Mouse (Mus musculus): ENCODE results near the gene Ripor3.

Ripor3 gene

GRCm38 (mm10) chr2:167951301-167952211 is 58.9 kb downstream of the Ripor3 start:
- DNase-seq: no peak

DNA sequence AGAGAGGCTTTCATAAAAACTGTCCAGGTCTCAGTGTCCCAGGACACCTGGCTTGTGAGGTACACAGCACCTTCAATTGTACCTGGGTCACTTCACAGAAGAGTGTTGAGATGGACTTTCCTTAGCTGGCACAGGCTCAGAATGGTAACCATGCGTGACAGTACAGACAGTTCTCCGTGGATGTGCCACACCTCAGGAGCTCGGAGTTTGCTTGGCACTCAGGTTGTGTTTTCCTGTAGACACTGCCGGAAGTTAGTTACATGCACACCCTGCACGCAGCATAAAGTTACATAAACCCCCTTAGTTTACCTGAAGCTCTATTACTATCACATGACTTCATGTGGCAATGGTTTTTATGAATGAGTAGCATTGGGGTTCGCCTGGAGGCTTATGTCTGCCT is 59.7 kb downstream of the Ripor3 start:
- no peak for DNase-seq

DNA sequence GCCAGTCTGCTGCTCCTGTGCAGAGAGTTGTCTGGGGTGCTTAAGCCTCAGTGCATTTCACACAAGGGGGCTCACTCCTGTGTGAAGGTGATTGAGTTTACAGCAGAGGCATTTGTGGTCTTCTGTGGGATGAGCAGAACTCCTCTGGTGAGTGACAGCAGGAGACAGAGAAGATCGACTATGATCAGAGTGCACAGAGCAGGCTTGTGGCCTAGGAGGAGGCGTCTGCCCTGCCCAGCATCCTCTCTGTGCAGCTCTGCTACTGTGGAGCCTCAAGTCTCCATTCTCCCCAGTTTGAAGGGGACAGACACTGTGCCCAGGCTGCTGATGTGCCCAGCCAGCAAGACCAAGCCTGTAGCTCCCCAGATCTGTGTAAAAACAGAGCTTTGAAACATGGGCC is 60.6 kb downstream of the Ripor3 start:
- DNase-seq: no peak

DNA sequence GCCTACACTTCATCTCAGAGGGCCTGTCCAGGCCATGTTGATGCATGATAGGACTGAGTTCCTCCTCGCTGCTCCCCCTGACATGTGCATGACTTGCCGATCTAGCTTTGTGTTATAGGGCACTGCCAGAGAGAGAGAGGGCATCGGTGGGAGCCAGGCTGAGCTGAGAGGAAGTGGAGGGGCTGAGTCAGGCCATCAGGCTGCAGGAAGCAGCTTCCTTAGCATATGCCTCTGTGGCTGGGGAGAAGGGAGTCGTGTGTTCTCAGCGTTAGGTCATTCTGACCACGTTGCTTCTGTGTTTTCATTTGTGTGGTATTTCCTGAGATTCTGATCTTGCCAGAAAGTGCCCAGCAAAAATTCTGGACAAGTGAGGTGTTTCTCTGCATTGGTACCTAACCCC is 61.2 kb downstream of the Ripor3 start:
- DNase-seq: peak; percentile 55

- no peak for DNase-seq
Observed at GRCm38 (mm10) chr2:167948557-167948956, 61.9 kb downstream of the Ripor3 start.

GRCm38 (mm10) chr2:167948047-167948446 is 62.4 kb downstream of the Ripor3 start:
- DNase-seq: peak; percentile 57

GRCm38 (mm10) chr2:167947251-167947650 is 63.2 kb downstream of the Ripor3 start:
- DNase-seq: no peak

DNA sequence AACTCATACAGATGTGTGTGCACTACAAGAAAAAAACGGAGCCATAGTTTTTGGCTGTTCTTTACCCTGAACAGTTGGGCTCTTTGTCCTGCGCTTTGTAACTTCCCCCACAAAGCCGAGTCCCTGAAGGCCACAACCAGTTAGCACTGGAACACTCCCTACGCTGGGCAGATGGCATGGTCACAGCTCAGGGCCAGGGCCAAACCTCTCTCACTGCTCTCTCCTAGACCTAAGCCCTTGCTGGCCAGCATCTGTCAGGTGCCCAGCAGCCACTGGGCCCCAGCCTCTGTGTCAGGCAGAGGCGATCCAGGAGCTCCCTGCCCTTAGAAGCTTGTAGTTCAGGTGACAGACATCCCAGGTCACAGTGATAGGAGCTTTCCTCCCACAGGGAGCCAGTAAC is 65.0 kb downstream of the Ripor3 start:
- no peak for DNase-seq

- DNase-seq: no peak
Observed at GRCm38 (mm10) chr2:167944193-167944592, 66.2 kb downstream of the Ripor3 start.

DNA sequence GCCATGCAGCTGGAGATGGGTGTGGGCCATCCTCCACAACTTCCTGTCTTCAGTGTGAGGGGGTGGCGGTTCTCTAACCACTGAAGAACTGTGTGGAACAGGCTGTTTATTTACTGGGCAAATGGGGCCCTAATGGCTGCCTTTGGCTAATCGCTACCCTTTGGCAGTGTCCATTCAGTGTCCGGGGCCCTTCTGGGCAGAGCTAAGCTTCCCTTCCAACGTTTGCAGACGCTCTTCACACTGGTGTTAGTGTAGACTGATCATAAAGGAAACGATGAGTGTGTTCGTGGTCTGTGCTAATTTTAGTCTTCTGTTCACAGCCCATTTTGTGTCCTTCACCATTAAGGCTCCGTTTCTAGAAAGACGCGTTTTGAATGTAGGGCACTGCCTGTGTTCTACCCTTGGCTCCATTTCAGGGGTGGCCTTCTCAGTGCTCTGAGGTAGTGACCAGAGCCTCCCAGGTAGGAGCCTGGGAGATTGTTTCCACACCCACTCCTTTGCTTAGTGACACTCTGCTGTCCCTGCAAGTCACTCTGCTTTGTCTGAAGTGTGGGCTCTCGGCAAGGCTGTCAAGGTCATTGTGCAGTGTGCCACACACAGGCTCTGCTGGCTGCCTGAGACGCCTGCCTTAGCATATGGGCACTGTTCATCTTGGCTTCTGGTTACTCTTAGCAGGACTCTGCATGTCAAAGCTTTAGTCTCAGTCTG is 67.3 kb downstream of the Ripor3 start:
- peak; percentile 76 for DNase-seq

GRCm38 (mm10) chr2:167942199-167942925 is 68.1 kb downstream of the Ripor3 start:
- DNase-seq: peak; percentile 83

- no peak for DNase-seq
Observed at GRCm38 (mm10) chr2:167941745-167942176, 68.7 kb downstream of the Ripor3 start.

- no peak for DNase-seq
Observed at GRCm38 (mm10) chr2:167941320-167941719, 69.1 kb downstream of the Ripor3 start.

GRCm38 (mm10) chr2:167940636-167941035 is 69.8 kb downstream of the Ripor3 start:
- no peak for DNase-seq

DNA sequence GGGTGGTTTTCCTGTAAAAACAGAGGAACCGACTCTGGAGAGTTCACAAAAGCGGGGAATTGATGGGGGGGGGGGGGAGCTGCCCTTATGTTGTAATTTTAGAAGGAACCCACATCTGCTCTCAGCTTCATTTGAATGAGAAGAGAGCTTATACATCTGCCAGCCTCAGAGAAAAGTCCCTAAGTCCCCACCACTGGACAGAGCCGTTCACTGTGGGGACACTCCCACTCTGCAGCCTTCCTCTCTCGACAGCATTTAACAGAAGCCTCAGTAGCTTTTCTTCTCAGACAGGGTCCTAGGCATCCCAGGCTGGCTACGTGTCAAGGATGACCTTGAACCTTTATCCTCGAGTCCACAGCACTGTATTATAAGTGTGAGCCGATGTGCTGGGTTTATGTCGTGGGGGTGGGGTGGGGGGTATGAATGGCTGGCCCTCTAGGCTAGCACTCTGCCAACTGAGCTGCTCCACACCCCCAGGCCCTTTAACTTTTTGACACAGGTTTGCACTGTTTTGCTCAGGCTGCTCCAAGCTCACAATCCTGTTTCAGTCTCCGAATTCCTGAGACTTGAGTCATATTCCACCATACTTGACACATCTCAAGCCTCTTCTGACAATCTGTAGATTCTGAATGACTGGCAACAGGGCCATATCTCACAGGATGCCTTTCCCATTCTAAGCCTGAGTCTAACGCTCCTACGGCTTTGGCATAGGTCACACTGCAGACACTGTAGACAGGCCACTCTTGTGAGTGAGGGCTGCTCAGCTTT is 70.6 kb downstream of the Ripor3 start:
- DNase-seq: no peak

- DNase-seq: no peak
Observed at GRCm38 (mm10) chr2:167939204-167939603, 71.2 kb downstream of the Ripor3 start.

GRCm38 (mm10) chr2:167938786-167939185 is 71.6 kb downstream of the Ripor3 start:
- DNase-seq: no peak

GRCm38 (mm10) chr2:167935956-167936355 is 74.5 kb downstream of the Ripor3 start:
- DNase-seq: no peak

DNA sequence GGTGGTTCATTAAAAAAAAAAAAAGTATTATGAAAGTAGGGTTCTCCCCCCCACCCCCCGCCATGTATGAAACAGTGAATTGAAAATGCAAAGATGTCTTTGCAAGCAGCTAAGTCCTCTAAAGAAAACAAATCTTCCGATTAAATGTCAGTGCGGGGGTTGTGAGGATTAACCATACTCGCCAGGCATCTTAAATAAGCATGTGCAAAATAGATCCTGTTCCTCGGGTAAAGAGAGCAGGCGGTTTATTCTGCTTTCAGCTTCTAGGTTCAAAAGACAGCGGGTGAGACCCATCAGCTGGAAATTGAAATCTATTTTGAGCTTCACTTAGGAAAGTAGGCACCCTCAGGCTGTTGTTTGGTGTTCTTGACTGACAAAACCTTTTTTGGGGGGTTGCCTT is 77.0 kb downstream of the Ripor3 start:
- no peak for DNase-seq

DNA sequence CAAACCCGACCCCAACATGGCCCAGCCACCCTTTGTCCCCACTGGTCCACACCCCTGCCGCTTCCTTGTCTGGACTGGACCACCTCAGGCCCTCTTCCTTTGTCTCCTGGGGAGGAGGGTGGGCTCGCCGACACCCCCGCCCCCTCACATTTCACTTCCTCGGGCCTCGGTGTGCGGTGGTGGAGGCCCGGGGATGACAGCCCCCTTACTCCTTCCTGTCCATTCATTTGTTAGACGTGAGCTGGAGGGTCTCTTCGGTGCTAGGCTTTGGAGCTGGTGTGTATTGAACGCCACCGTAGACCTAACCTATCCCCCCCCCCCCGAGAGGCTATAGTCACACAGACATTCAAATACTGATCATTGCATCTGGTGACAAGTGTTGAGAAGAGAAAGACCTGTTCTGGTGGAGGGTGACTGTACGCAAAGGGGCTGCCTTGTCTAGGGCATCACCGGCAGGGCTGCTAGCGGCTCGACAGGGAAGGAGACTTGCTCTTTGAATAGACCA is 77.6 kb downstream of the Ripor3 start:
- peak; percentile 55 for DNase-seq

- peak; percentile 100 for DNase-seq
Observed at GRCm38 (mm10) chr2:167931985-167932726, 78.3 kb downstream of the Ripor3 start, which contains the start of gene Ptpn1. Gene Ptpn1, plus strand, starts transcription at chr2:167932057.

DNA sequence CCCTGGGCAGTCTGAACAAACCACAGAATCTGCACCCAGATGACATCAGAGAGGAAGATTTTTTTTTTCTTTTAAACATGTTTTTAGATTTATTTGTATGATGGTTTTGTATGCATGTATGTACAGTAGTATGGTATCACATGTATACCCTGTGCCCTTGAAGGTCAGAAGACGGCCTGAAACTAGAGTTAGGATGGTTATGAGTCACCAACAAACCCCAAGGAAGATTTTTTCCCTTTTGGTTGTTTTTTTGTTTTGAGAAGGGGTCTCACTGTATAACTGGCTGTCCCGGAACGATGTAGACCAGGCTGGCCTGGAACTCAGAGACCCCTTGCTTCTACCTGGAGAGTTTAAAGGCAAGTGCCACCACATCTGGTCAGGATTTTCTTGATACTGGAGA is 79.4 kb downstream of the Ripor3 start:
- DNase-seq: no peak
